ENCODE assay signal across 9 mouse cellular contexts in the genomic region with DNA sequence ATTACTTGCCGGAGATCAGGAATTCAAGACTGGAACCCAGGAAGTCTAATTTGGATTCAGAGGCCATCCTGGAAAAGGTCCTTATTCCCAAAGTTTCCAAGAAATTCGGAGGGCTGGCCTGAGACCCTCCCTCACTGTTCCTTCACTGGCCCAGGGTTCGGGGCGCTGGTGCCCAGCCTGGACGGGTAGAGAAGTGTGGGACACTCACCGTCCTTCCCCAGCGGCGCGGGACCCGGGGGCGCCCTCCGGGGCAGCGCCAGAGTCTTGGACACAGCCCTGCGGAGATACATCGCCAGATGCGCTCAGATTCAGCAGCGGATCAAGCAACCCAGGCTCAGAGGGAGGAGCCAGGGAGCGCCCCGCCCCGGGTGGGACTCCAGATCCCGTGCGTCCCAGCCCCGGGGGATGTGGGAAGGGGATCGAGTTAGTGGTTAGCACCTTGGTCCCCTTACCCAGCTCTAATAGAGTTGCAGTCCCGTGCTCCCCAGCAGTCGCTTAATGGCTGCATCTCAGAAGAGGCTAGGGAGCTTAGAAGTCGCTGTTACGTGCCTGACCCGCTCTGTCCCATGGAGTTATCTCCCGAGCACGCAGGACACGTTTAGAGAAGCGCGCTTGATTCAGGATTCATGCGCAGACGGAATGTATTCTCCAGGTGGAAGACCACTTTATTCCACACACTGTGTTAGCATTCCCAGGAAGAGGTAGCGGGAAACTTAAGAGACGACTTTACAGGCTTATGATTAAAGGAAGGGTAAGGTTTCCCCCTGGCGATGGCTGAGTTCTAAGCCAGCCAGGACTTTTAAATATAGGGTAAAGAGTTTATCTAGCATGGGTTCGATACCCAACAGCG. TPM values are rescaled to one million over a fixed set of nuclear protein-coding genes. Genes with fewer than 3 reads are reported as not detected.
DNase-seq lines count a peak whose midpoint lies in the region; ATAC-seq and TF ChIP-seq lines count a peak whose summit lies in the region.
"Had no signal": no experiment of that assay in that cellular context is flagged by ENCODE, and none has a peak within 500 bp of the region (broad histone marks: within the 10 kb centered on the region; RNA-seq: fewer than 3 reads in every experiment).

A gene (minus strand): TSS at position 520 of the 850 bp plus-strand sequence.

- 2% methylated on average over 41 of the region's 41 CpGs for WGBS in intestine, embryonic 14.5 days
- WGBS in neural tube, embryonic 13.5 days: 3% methylated on average over 41 of the region's 41 CpGs

- H3K9ac ChIP-seq in intestine, embryonic 14.5 days (ENCODE audit: low read length): peak within 1 kb of the TSS; percentile 58
- peak within 1 kb of the TSS; percentile 60 for H3K9ac ChIP-seq in neural tube, embryonic 13.5 days

- H3K36me3 ChIP-seq in intestine, embryonic 14.5 days (ENCODE audit: control insufficient read depth, insufficient read depth, low read length): no peaks in the 10 kb centered on the region
- no peaks in the 10 kb centered on the region for H3K36me3 ChIP-seq in neural tube, embryonic 13.5 days

- no peak for TF ChIP-seq POLR2A in cortical plate, adult 2 months (IDR thresholded peaks at IDR 0.05; ENCODE audit: extremely low read depth, insufficient read depth, low read length)

- ATAC-seq in frontal cortex, adult (ENCODE audit: low TSS enrichment): peak; percentile 43
- ATAC-seq in intestine, embryonic 14.5 days (replicated peaks; ENCODE audit: low FRiP score, low TSS enrichment, low read depth): peak; percentile 89
- peak; percentile 65 for ATAC-seq in neural tube, embryonic 13.5 days (ENCODE audit: low read depth)

- H3K4me2 ChIP-seq in intestine, embryonic 14.5 days (ENCODE audit: low read length): peak within 1 kb of the TSS; percentile 80
- H3K4me2 ChIP-seq in neural tube, embryonic 13.5 days: peak within 1 kb of the TSS; percentile 70

- intact Hi-C loops in gastrocnemius, postnatal 36 days (cut with DNase I): no loop called here

- no peaks in the 10 kb centered on the region for H3K4me1 ChIP-seq in cortical plate, adult 2 months (ENCODE audit: control insufficient read depth, insufficient read depth, low read length)
- H3K4me1 ChIP-seq in intestine, embryonic 14.5 days (replicated peaks; ENCODE audit: control insufficient read depth, insufficient read depth, low read length): 0 out of 2 replicates have a peak, but pooled peaks cover 2% of the 10 kb centered on the region
- peaks cover 6% of the 10 kb centered on the region for H3K4me1 ChIP-seq in neural tube, embryonic 13.5 days (replicated peaks)

- peaks cover 18% of the 10 kb centered on the region; the same call in 1 of the 2 replicates for H3K27me3 ChIP-seq in intestine, embryonic 14.5 days (replicated peaks; ENCODE audit: control insufficient read depth, insufficient read depth, low read length)
- H3K27me3 ChIP-seq in neural tube, embryonic 13.5 days: peaks cover 41% of the 10 kb centered on the region
- H3K27me3 ChIP-seq: CH12.LX had no signal

- H3K4me3 ChIP-seq in cortical plate, adult 2 months (ENCODE audit: insufficient read depth, low read length): peak within 1 kb of the TSS; percentile 21
- H3K4me3 ChIP-seq in intestine, embryonic 14.5 days (ENCODE audit: low read depth, low read length): peak within 1 kb of the TSS; percentile 59
- peak within 1 kb of the TSS; percentile 44 for H3K4me3 ChIP-seq in neural tube, embryonic 13.5 days

- no peak within 1 kb of the TSS for H3K27ac ChIP-seq in cortical plate, adult 2 months (ENCODE audit: insufficient read depth, low read length)
- 0 out of 2 replicates have a peak within 1 kb of the TSS, but pooled peaks have one; percentile 27 for H3K27ac ChIP-seq in intestine, embryonic 14.5 days (ENCODE audit: low read depth)
- no peak within 1 kb of the TSS for H3K27ac ChIP-seq in neural tube, embryonic 13.5 days (replicated peaks)

- DNase-seq in frontal cortex, postnatal 14 days (ENCODE audit: low spot score in 2 of 2): no peak
- DNase-seq in gastrocnemius, postnatal 36 days: peak; percentile 48 to 69
- peak; percentile 92 for DNase-seq in intestine, embryonic 14.5 days (ENCODE audit: low spot score)
- DNase-seq in lung, adult 18-20 months: peak; percentile 46 to 56
- DNase-seq in thymus, postnatal 14 days: peak; percentile 76

- H3K9me3 ChIP-seq in intestine, embryonic 14.5 days (ENCODE audit: control insufficient read depth, low read length): no peaks in the 10 kb centered on the region
- H3K9me3 ChIP-seq in neural tube, embryonic 13.5 days: no peaks in the 10 kb centered on the region

- TF ChIP-seq CTCF in cortical plate, adult 2 months (IDR thresholded peaks at IDR 0.05; ENCODE audit: extremely low read depth, insufficient read depth, low read length): no peak; the same call in 1 of the 2 replicates

RNA-seq across cellular contexts. Expression of the gene that starts here (rescaled TPM):
- 0.08 TPM in 1 of 2 replicates, not detected in the other for polyA plus RNA-seq in cortical plate, adult 2 months (2012; rRNA removed)
- under 1 TPM; 0.20 to 0.27 TPM for total RNA-seq in gastrocnemius, postnatal 36 days (2021)
- 4.6 and 4.8 TPM in 2 replicates for polyA plus RNA-seq in intestine, embryonic 14.5 days (2014; fragmentation: Nextera tagmentation; extraction: Ambion mirVana)
- polyA plus RNA-seq in neural tube, embryonic 13.5 days (2015; fragmentation: Nextera tagmentation; extraction: Ambion mirVana): 0.28 and 1.7 TPM in 2 replicates
- total RNA-seq: CH12.LX had no signal

Comparison
In these comparisons a context has a peak if more than half of its experiments do, and no peak if none do; other contexts are left out.
1. Peak in DNase-seq in gastrocnemius, postnatal 36 days; RNA of the gene not detected or under 1 TPM.
2. DNase-seq: peak in intestine, embryonic 14.5 days (single experiment), lung, adult 18-20 months (2 of 2) and thymus, postnatal 14 days (single experiment); none in frontal cortex, postnatal 14 days (0 of 2).
3. Peak in every context shown above with its lines, with median percentiles within 50 percentile points of each other: ATAC-seq and H3K4me3 ChIP-seq.